Mouse (Mus musculus): ENCODE data around the gene Gm10663. TPM values are rescaled to one million over a fixed set of nuclear protein-coding genes. Genes with fewer than 3 reads are reported as not detected.

Gene Gm10663
- total RNA-seq, 1 experiment from 2014 or later, result not detected

GRCm38 (mm10) chr8:65087711-65088110 is 12.9 kb downstream of the Gm10663 start:
- DNase-seq, result no peak

GRCm38 (mm10) chr8:65088120-65088519 is 13.3 kb downstream of the Gm10663 start:
- no peak for DNase-seq

GRCm38 (mm10) chr8:65089781-65090180 is 14.9 kb downstream of the Gm10663 start:
- DNase-seq, result no peak

- no peak for DNase-seq
Observed at GRCm38 (mm10) chr8:65097760-65098415, 23.1 kb downstream of the Gm10663 start.

GRCm38 (mm10) chr8:65099735-65100134 is 24.9 kb downstream of the Gm10663 start:
- DNase-seq, result no peak

- DNase-seq, result no peak
Observed at GRCm38 (mm10) chr8:65103632-65104031, 28.8 kb downstream of the Gm10663 start.

GRCm38 (mm10) chr8:65104041-65104440 is 29.2 kb downstream of the Gm10663 start:
- no peak for DNase-seq

- DNase-seq, result no peak
Observed at GRCm38 (mm10) chr8:65107936-65108718, 33.3 kb downstream of the Gm10663 start.

- DNase-seq, result no peak
Observed at GRCm38 (mm10) chr8:65108936-65109335, 34.1 kb downstream of the Gm10663 start.

- peak; percentile 76 for DNase-seq
Observed at GRCm38 (mm10) chr8:65110285-65110691, 35.5 kb downstream of the Gm10663 start.

- DNase-seq, result no peak
Observed at GRCm38 (mm10) chr8:65112092-65112491, 37.3 kb downstream of the Gm10663 start.

GRCm38 (mm10) chr8:65126014-65126413 is 51.2 kb downstream of the Gm10663 start:
- DNase-seq, result no peak

GRCm38 (mm10) chr8:65126454-65126853 is 51.6 kb downstream of the Gm10663 start:
- DNase-seq, result no peak

Small RNA genes lying within 50 kb of the gene (microRNA-seq; reads per million reads assigned to microRNA genes)
- gene Gm24333, result 0 reads per million in 2 experiments

Other genes with a start within 250 kb of the Gm10663 start
- gene Klhl2, start 225.0 kb upstream of the Gm10663 start, total RNA-seq (2021), result 47.2 and 48.8 TPM in 2 replicates
- gene Tmem192, start 127.8 kb upstream of the Gm10663 start, total RNA-seq (2021), result 35.3 TPM in 2 replicates
- gene Trim75, start 87.2 kb upstream of the Gm10663 start, total RNA-seq (2021), result not detected in 2 replicates
- not detected in 2 replicates for gene Trim61, start 56.5 kb upstream of the Gm10663 start, total RNA-seq (2021)
- gene Trim60, start 56.4 kb upstream of the Gm10663 start, total RNA-seq (2021), result not detected in 2 replicates
- not detected in 2 replicates for gene Apela, start 37.7 kb upstream of the Gm10663 start, total RNA-seq (2021)
- not detected in 2 replicates for gene BC030870, start 54.5 kb downstream of the Gm10663 start, total RNA-seq (2021)